Mouse (Mus musculus) gastrocnemius, postnatal 4 days (tissue): ENCODE results near the gene Prss41. TPM values are rescaled to one million over a fixed set of nuclear protein-coding genes. Genes with fewer than 3 reads are reported as not detected.

Source experiments
- DNase-seq, 2 experiments: peaks; one replicate each; pipeline ENCODE4 v3.0.0; 2021 to 2022; ENCODE audit warnings: low spot score in 2 of 2, mixed read lengths in 2 of 2
- long read RNA-seq, 2 experiments: library from polyadenylated mRNA; stranded (forward); transcript quantifications; one replicate each; pipeline ENCODE4 v2.0.0; 2021
- total RNA-seq, 2 experiments: library from RNA; stranded (reverse); gene quantifications; 2 replicates each; pipeline ENCODE4 v1.2.3; 2021

The Prss41 gene
- total RNA-seq: under 1 TPM in 1 of 2 experiments, not detected in 1; 0.18 TPM
- long read RNA-seq, experiment 1, partial matches to known transcripts: 0 of 2 reads
- long read RNA-seq, experiment 1, other reads (novel, unspliced or antisense): 0 of 2 reads
- long read RNA-seq, experiment 2, partial matches to known transcripts: 0 of 1 reads
- long read RNA-seq, experiment 2, other reads (novel, unspliced or antisense): 1 of 1 reads

GRCm38 (mm10) chr17:23843812-23844273, at the start of gene Prss41, which contains the start of gene Prss32:
TSS of gene Prss41 (minus strand) at chr17:23844172.
TSS of gene Prss32 (plus strand) at chr17:23843855.
- DNase-seq: peak in 1 of 2 experiments; percentile 59

- DNase-seq: peak in 1 of 2 experiments; percentile 4
Observed at GRCm38 (mm10) chr17:23880576-23880975, 36.6 kb upstream of the Prss41 start, which contains the start of the genes Dcpp1 and Dcpp2. TSS of gene Dcpp1 (plus strand) at chr17:23880876. TSS of gene Dcpp2 (plus strand) at chr17:23880880.

- peak in 1 of 2 experiments; percentile 6 for DNase-seq
Observed at GRCm38 (mm10) chr17:23877166-23877565, 33.2 kb upstream of the Prss41 start.

- peak in 1 of 2 experiments; percentile 6 for DNase-seq
Observed at GRCm38 (mm10) chr17:23876741-23877140, 32.8 kb upstream of the Prss41 start.

- peak in 1 of 2 experiments; percentile 69 for DNase-seq
Observed at GRCm38 (mm10) chr17:23873884-23874856, 30.2 kb upstream of the Prss41 start.

- no peak for DNase-seq
Observed at GRCm38 (mm10) chr17:23868513-23868912, 24.5 kb upstream of the Prss41 start.

GRCm38 (mm10) chr17:23867756-23868155, 23.8 kb upstream of the Prss41 start, which contains the start of gene Prss21:
TSS of gene Prss21 (plus strand) at chr17:23868056.
- DNase-seq: no peak

GRCm38 (mm10) chr17:23862926-23863325, 19.0 kb upstream of the Prss41 start:
- no peak for DNase-seq

GRCm38 (mm10) chr17:23857913-23858312, 13.9 kb upstream of the Prss41 start:
- no peak for DNase-seq

GRCm38 (mm10) chr17:23857193-23857592, 13.2 kb upstream of the Prss41 start:
- no peak for DNase-seq

- no peak for DNase-seq
Observed at GRCm38 (mm10) chr17:23854229-23854765, 10.3 kb upstream of the Prss41 start.

GRCm38 (mm10) chr17:23853292-23853691, 9.3 kb upstream of the Prss41 start:
- DNase-seq: peak in 1 of 2 experiments; percentile 63

GRCm38 (mm10) chr17:23850853-23851749, 7.1 kb upstream of the Prss41 start:
- peak in 1 of 2 experiments; percentile 69 for DNase-seq

- DNase-seq: no peak
Observed at GRCm38 (mm10) chr17:23850028-23850427, 6.1 kb upstream of the Prss41 start.

GRCm38 (mm10) chr17:23843141-23843811, 696 bp downstream of the Prss41 start:
- no peak for DNase-seq

- peak in 1 of 2 experiments; percentile 58 for DNase-seq
Observed at GRCm38 (mm10) chr17:23841145-23841544, 2.8 kb downstream of the Prss41 start.

GRCm38 (mm10) chr17:23836006-23836575, 7.9 kb downstream of the Prss41 start, which contains the start of gene Prss33:
TSS of gene Prss33 (minus strand) at chr17:23836056.
- no peak for DNase-seq

GRCm38 (mm10) chr17:23831201-23831600, 12.8 kb downstream of the Prss41 start:
- no peak for DNase-seq

- peak; percentile 70 to 85 for DNase-seq
Observed at GRCm38 (mm10) chr17:23829064-23829619, 14.8 kb downstream of the Prss41 start, which contains the start of gene Elob. TSS of gene Elob (minus strand) at chr17:23829136.
